Mouse (Mus musculus) fat pad, adult 2 months (tissue): ENCODE data around the gene H2-Ke6.

Experiments used
- DNase-seq: peaks from one replicate; pipeline ENCODE4 v3.0.0-alpha.2; 2011; ENCODE audit warnings: low read depth, low spot score; ENCODE audit errors: extremely low read depth

The H2-Ke6 gene

DNA sequence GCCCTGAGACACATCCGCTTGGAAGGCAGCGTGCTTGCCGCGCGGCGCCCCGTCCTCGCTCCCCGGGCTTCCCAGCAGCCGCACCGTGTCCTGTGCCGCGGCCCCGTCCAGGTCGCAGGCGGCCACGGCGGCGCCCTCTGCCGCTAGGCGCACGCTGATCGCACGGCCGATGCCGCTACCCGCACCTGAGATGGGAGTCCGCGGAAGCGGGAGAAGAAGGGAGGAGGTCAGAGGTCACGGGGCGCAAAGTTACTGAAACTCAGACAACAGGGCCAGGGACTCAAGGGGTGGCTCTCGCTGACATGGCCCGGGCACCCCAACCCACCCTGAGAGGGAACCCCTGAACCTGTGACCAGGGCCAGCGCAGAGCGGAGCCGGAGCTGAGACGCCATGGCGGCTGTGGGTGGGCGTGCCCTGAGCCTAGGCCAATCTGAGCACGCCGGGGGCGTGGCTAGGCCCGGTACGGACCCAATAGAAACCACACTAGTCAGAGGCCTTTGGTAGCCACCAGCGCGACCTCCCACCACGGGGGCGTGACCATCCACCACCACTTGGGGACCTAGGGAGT, at the start of gene H2-Ke6:
TSS of gene H2-Ke6 (minus strand) at position 405 of the 568 bp plus-strand sequence.
- peak; percentile 25 for DNase-seq

DNA sequence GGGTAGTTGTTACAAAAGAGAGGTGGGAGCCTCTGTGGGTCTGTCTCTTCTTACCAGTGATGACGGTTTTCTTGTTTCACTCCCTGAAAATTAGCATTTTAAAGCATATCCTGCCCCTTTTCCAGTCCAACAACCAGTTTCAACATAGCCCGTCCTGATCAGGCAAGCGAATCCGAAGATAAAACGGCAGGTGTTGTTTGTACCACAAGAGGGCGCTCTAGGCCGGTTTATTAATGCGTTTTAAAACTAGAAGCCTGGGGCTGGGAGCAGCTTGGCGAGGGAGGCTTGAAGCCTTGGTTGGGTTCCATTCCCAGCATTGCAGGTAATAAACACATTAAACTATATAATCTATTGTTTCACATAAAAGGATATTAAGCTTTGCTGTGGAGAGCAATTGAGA, 49.7 kb upstream of the H2-Ke6 start:
- DNase-seq: no peak

DNA sequence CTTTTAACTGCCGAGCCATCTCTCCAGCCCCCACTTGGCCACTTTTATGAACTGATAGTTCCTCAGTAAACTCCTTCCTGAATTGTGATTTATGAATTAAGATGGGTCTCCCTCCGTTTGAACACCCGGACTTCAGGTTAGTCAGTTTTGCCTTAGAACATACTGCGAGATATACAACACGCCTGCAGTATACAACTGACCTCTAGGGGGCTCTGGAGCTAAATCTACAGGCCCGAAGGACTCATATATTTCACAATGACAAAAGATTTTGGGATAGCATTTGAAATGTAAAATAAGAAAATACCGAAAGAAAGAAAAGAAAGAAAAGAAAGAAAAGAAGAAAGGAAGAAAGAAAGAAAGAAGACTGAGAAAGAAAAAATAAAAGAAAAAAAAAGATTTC, 47.4 kb upstream of the H2-Ke6 start:
- no peak for DNase-seq

DNA sequence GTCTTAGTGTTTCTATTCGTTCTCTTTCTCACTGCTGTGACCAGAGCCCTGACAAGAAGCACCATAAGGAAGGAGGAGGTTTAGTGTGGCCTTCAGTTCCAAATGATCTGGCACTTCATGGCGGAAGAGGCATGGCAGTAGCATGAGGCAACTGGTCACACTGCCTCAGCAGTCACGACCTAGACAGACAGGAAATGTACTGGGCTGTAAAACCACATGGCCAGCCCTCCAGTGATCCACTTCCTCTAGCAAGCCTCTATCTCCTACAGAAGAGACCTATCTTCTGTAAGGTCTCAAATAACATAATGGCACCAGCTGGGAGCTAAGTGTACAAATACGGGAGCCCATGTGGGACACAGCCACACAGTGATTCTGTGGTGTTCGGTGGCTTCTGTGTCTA, 44.2 kb upstream of the H2-Ke6 start:
- DNase-seq: no peak

DNA sequence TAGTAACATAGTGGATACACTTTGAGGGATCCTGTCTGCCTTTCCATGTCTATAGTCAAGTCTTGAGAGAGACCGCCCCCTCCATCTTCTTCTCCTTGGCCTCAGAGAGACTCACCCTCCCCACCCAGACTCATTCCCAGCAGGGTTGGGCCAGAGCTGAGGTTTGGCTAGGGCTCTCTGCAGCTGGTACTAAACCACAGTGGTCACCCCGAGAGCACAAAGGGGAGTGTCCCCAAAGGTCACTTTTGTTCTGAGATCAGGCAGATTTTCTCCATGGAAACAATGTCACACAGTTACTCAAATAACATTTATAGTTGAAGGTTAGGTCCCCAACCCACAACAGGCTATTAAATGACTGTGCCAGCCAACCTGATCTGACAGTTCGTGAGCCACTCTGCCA, 41.0 kb upstream of the H2-Ke6 start:
- DNase-seq: no peak

DNA sequence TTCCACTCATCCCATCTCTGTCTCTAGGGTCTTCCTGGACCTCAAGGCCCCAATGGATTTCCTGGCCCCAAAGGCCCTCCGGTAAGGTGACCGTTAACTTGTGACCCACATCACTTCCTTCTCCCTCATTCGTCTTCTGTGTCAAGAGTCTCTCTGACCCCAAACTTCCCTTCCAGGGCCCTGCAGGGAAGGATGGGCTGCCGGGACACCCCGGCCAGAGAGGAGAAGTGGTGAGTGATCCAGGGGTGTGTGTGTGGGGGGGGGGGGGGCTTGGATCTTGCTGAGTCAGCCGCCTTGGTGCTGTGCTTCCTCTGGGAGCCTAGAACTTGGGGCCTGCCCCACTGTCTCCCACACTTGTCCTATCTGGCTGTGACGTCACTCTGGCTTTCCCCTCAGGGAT, 29.4 kb upstream of the H2-Ke6 start:
- no peak for DNase-seq

DNA sequence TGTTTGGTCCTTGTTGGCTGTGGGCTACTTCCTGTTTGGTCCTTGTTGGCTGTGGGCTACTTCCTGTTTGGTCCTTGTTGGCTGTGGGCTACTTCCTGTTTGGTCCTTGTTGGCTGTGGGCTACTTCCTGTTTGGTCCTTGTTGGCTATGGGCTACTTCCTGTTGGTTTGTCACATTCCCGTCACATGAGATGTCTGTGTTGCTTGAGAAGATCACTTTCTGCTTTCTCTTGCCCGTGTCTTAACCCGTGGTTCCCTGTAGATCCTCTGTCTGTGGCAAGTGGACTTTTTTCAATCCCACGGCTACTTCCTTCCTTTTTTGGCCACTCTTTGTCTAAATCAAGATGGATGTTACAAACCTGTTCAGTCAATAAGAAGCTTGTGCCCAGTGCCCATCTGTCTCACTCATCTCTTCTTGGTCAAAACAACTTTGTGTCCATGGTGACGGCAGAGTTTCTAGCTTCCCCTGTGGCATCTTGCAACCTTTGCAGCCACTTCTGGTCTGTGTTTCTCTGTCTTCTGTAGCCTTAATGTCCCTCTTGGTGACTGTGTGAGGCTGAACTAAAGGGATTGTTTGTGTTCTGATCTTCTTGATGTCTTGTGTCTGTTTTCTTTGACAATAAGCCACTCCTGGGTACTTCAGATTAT, 19.7 kb upstream of the H2-Ke6 start:
- no peak for DNase-seq

DNA sequence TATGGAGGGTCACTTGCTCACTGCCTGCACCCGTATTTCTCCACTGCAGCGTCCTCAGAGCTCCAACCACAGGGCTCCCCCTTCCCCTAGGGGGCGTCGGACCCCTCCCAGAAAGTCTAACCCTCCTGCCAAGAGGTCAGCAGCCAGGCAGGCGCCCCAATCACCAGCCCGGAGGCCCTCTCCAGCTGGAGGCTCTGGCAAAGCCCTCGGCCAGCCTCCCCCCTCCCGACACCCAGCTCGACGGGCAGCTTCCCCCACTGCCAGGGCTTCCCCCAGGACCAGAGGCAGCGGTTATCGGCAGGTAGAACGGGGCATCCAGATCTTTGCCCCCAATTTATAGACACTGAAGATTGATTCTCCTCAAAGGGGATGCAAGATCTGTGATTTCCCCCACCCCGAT, 18.1 kb upstream of the H2-Ke6 start:
- no peak for DNase-seq

DNA sequence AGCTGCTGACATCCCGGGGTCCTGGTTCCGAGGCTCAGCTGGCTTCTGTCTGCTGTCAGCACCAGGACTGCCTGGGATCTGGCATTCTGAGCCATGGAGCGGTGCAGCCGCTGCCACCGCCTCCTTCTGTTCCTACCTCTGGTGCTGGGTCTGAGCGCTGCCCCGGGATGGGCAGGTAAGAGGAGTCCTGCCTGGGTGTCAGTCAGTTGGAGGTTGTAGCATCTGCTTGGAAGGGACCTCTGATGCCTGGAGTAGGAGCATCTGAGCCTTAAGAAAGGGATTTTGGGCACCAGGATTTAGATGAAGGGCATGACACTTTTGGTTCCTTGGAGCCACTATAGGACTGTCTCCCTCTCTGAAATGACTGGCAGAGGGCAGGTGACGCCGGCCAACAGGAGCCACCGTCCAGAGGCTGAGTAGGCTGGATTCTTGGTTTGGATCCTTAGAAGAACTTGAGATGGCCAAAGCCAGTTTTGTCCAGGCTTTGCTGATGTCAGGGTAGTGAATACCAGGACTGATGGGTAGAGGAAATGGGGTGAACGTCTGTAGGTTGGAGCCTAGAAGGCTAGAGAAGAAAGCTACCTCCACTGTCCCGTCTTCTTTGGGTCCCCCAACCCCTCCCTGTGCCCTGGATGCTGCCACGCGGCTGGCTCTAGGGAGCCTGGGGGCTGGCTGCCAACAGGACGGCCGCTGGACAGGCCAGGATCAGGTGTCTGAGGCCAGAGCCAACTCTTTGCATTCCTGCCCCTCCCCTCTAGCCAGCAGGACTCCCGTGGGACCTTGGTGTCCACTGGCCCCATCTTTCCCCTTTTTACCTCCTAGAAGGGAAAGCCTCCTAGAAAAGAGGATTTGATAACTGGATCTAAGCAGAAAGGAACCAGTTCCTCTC, 11.9 kb upstream of the H2-Ke6 start:
- no peak for DNase-seq

DNA sequence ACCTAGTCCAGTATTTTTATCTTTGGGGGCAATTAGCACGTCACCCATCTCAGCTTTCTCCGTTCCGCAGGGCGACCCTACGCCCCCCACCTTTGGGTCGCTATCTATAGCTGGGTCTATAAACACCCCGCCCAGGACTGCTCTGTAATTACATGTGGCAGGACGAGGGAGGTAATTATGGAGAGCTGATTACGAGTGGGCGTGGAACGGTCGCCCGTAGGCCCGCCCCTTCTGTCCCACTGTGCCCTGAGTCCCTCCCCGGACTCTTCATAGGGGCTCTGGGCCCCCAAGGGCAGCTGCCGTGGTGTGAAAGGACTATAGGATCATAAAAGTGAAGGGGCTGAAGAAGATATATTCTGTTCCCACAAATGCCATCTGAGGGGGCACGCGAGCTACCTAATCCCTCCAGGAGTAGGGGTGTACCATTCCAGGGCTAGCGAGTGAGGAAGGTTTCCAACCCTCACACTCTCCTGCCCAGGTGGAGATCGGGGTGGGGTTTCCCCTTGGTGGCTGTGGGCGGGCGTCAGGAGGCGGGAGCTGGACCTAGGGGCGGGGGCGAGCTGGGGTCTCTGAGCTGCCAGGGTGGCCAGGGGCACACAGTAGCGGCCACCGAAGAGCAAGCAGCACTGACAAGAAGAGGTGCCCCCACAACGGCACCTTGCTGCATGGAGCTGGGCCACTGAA, 11.2 kb upstream of the H2-Ke6 start, which contains the start of gene Col11a2:
TSS of gene Col11a2 (plus strand) at position 560 of the 684 bp plus-strand sequence.
- DNase-seq: no peak

DNA sequence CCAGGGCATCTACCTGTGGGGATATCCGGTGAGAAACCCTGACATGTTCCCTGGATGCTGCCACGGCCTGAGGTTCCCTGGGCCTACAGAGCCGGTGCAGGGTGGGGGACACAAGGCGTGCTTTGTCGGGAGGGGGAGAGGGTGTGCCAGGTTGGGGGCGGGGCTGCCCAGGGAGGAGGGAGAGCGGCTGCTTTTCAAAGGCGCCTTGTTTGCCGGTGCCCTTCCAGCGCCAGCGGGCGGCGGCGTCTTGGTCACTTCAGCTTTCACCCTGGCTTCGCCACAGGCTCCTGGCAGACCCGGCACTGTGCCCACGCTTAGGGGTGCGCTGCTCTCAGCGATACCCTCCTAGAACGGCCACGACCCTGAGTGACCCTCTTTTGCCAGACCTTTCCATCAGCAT, 10.6 kb upstream of the H2-Ke6 start:
- no peak for DNase-seq

DNA sequence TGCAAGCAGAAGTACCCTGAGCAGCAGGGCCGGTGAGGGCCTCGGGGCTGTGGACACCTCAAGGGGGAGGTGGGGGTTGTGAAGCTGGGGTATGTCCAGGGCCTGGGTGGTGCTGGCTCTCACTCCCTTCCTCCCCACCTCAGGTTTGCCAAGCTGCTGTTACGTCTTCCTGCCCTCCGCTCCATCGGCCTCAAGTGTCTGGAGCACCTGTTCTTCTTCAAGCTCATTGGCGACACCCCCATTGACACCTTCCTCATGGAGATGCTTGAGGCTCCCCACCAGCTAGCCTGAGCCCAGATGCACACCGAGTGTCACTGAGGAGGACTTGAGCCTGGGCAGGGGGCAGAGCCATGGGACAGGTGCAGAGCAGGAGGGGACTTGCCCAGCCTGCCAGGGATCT, 9.4 kb upstream of the H2-Ke6 start:
- DNase-seq: no peak

DNA sequence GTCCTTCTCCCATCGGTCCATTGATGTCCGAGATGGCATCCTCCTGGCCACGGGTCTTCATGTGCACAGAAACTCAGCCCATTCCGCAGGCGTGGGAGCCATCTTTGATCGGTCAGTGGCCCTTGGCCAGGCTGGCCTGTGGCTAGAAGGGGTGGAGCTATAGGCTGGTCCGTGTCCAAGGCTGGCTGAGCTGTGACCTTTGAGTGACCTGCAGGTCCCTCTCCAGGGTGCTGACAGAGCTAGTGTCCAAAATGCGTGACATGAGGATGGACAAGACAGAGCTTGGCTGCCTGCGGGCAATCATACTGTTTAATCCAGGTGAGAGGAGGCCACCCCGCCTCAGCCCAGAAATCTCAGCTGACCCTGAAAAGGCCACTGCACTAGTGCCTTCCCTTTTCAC, 8.8 kb upstream of the H2-Ke6 start:
- no peak for DNase-seq

DNA sequence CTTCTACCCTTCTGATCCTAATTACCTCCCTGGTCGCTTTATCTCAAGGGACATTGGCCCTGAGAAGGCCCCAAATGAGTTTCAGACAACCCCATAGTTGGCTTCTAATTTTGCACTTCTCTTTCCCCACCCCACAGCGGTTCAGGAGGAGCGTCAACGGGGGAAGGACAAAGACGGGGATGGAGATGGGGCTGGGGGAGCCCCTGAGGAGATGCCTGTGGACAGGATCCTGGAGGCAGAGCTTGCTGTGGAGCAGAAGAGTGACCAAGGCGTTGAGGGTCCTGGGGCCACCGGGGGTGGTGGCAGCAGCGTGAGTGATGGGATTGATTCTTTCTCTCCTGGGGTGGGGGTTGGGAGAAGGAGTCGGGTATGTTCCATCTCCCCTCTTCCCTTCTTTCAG, 7.7 kb upstream of the H2-Ke6 start:
- DNase-seq: no peak

DNA sequence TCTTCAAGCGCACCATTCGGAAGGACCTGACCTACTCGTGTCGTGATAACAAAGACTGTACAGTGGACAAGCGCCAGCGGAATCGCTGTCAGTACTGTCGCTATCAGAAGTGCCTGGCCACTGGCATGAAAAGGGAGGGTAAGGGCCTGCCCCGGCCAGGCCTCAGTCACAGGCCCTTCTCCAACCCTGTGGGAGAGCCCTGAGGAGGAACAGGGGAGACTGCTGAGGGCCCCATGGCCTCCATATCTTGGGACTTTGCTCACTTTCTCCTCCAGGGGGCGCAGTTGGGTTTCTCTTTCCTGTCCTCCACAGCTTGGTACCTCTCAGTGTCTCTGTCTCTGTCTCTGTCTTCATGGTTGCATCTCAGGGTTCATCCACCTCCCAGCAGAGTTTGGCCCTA, 6.2 kb upstream of the H2-Ke6 start:
- no peak for DNase-seq

DNA sequence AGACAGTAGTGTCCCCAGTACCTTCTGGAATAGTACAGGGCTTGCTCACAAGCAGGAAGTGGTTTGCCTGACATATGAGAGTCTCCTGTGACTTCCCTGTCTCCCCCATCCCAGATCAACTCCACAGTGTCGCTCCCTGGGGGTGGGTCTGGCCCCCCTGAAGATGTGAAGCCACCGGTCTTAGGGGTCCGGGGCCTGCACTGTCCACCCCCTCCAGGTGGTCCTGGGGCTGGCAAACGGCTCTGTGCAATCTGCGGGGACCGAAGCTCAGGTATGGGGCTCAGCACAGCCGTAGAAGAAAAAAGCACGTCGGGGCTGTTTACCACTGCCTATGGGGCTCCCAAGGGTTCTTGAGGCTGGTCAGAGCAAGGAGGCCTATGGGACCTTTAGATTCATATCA, 5.6 kb upstream of the H2-Ke6 start:
- DNase-seq: no peak

DNA sequence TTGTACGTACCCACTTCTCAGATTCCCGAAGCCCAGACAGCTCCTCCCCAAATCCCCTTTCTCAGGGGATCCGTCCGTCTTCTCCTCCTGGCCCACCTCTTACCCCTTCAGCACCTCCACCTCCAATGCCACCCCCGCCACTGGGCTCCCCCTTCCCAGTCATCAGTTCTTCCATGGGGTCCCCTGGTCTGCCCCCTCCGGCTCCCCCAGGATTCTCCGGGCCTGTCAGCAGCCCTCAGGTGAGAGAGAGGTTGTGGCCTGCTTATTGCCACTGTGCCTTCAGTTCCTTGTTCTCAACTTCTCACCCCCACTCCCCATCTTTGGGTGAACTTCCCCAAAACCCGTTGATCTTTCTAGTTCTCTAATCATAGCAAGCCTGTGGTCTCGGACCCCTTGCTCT, 4.9 kb upstream of the H2-Ke6 start:
- no peak for DNase-seq

DNA sequence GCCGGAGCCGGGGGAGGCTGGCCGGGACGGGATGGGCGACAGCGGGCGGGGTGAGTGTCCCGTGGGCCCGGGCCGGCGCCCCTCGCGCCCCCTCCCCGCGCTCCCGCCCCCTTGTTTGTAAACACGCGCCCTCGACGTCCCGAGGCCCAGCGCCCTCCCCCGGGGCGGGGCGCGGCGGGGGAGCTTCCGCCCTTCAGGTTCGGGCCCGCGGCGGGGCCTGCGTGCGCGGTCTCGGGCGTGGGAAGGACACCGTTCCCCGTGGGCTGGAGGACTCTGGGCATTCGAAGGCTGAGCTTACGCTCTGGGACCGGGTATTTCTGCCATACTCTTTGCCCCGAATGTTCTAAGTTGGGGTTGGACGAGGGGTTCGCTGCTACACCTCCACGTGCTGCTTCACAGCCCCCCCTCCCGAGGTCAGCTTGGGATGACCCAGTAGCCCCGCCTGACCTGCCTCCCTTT, 4.3 kb upstream of the H2-Ke6 start:
- DNase-seq: no peak

DNA sequence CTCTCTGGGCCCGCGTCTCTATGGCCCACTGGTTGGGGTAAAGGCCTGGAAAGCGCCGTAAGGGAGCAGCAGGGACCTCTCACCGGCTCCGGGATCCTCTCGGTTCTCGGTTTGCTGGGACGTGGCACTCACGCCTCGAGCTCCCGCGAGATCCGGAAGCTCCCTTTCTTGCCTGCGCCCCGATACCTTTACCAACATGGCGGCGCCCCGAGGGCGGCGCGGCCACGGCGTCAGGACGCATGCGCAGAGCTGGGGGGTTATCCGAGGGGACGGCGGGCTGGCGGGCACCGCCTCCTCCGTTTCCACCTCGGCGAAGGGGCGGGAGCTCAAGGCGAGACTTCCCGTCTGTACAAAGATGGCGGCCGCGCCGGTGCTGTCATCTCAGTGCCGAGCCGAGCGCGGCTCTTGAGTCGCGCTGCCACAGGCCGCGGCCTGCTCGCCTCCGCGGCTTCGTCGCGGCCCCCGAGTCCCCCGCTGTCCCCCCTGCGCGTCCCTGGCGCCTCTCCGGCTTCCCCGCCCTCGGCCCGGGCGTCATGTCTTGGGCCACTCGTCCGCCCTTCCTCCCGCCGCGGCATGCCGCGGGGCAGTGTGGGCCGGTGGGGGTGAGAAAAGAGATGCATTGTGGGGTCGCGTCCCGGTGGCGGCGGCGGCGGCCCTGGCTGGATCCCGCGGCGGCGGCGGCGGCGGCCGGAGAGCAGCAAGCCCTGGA, 3.8 kb upstream of the H2-Ke6 start, which contains the start of the genes Slc39a7 and Rxrb:
TSS of gene Slc39a7 (minus strand) at position 218 of the 709 bp plus-strand sequence.
TSS of gene Rxrb (plus strand) at position 348 of the 709 bp plus-strand sequence.
- peak; percentile 36 for DNase-seq

DNA sequence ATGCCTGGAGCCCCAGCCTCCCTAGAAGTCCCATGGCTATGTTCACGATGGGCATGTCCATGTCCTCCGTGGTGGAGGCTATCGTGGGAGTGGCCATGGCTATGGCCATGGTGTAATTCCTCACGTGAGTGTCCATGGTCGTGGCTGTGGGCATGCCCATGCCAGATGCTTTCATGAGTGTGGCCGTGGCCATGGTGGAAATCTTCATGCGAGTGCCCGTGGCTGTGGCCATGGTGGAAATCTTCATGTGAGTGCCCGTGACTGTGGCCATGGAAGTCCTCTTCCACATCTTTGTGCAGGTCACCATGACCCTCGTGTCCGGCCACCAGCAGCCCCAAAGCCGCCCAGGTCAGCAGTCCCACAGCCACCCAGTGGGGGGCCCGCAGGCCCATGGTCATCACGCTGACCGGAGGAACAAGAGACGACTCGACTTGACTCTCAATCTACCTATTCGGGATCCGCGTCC, 3.0 kb upstream of the H2-Ke6 start:
- no peak for DNase-seq
